ENCODE assay signal across 28 mouse cellular contexts in genomic region chr10:52033729-52034128, GRCm38 (mm10). TPM values are rescaled to one million over a fixed set of nuclear protein-coding genes. Genes with fewer than 3 reads are reported as not detected.
A peak's percentile ranks its signal among the peaks of the same experiment; 100 is the strongest.
DNase-seq lines count a peak whose midpoint lies in the region; ATAC-seq lines count a peak whose summit lies in the region.
"Had no signal": no experiment of that assay in that cellular context is flagged by ENCODE, and none has a peak within 500 bp of the region (broad histone marks: within the 10 kb centered on the region; RNA-seq: fewer than 3 reads in every experiment).

No protein-coding gene starts in this region.

- H3K4me1 ChIP-seq in forebrain, embryonic 16.5 days (replicated peaks; ENCODE audit: control insufficient read depth, insufficient read depth, low read length) = 0 out of 2 replicates have a peak, but pooled peaks cover 2% of the 10 kb centered on the region
- no peaks in the 10 kb centered on the region for H3K4me1 ChIP-seq in forebrain, embryonic 11.5 days (replicated peaks; ENCODE audit: control insufficient read depth, insufficient read depth, low read length)
- no peaks in the 10 kb centered on the region for H3K4me1 ChIP-seq in midbrain, embryonic 11.5 days (ENCODE audit: control insufficient read depth, insufficient read depth, low read length)
- H3K4me1 ChIP-seq in midbrain, embryonic 14.5 days (ENCODE audit: control insufficient read depth, insufficient read depth, low read length) = no peaks in the 10 kb centered on the region
- H3K4me1 ChIP-seq: embryonic facial prominence, embryonic 13.5 days; forebrain, embryonic 15.5 days had no signal

- no peaks in the 10 kb centered on the region for H3K36me3 ChIP-seq in forebrain, embryonic 16.5 days (ENCODE audit: control insufficient read depth, insufficient read depth)
- H3K36me3 ChIP-seq in forebrain, embryonic 11.5 days (ENCODE audit: control insufficient read depth, insufficient read depth, low read length) = no peaks in the 10 kb centered on the region
- no peaks in the 10 kb centered on the region for H3K36me3 ChIP-seq in midbrain, embryonic 11.5 days (ENCODE audit: control insufficient read depth, insufficient read depth, low read length)
- no peaks in the 10 kb centered on the region for H3K36me3 ChIP-seq in midbrain, embryonic 14.5 days (ENCODE audit: control insufficient read depth, insufficient read depth, low read length)
- H3K36me3 ChIP-seq: embryonic facial prominence, embryonic 13.5 days; embryonic facial prominence, embryonic 15.5 days; forebrain, embryonic 10.5 days; forebrain, embryonic 15.5 days; G1E had no signal

- ATAC-seq in forebrain, embryonic 16.5 days = peak; percentile 50
- ATAC-seq in forebrain, embryonic 11.5 days (replicated peaks; ENCODE audit: low FRiP score) = no peak
- no peak for ATAC-seq in midbrain, embryonic 11.5 days (ENCODE audit: low FRiP score)
- no peak for ATAC-seq in midbrain, embryonic 14.5 days (ENCODE audit: low FRiP score, low TSS enrichment)
- ATAC-seq: activated CD4-positive, CD25-positive, alpha-beta regulatory T cell, adult 4 months; CD4-positive, CD25-positive, alpha-beta regulatory T cell, adult 4 months; forebrain, embryonic 13.5 days; forebrain, embryonic 15.5 days; Patski had no signal

- H3K27me3 ChIP-seq in forebrain, embryonic 16.5 days (replicated peaks; ENCODE audit: control insufficient read depth, insufficient read depth, low read length) = peaks cover 22% of the 10 kb centered on the region
- peaks cover 19% of the 10 kb centered on the region for H3K27me3 ChIP-seq in forebrain, embryonic 11.5 days (ENCODE audit: control insufficient read depth, insufficient read depth, low read length)
- H3K27me3 ChIP-seq in midbrain, embryonic 11.5 days (ENCODE audit: control insufficient read depth, insufficient read depth, low read length) = peaks cover 18% of the 10 kb centered on the region
- peaks cover 27% of the 10 kb centered on the region for H3K27me3 ChIP-seq in midbrain, embryonic 14.5 days (ENCODE audit: control insufficient read depth, insufficient read depth, low read length)
- H3K27me3 ChIP-seq: CH12.LX had no signal

- no peaks in the 10 kb centered on the region for H3K9me3 ChIP-seq in forebrain, embryonic 16.5 days (ENCODE audit: control insufficient read depth, low read length)
- H3K9me3 ChIP-seq in forebrain, embryonic 11.5 days (ENCODE audit: control insufficient read depth, low read length) = no peaks in the 10 kb centered on the region
- H3K9me3 ChIP-seq in midbrain, embryonic 11.5 days (ENCODE audit: control insufficient read depth, low read length) = no peaks in the 10 kb centered on the region
- H3K9me3 ChIP-seq in midbrain, embryonic 14.5 days (ENCODE audit: control insufficient read depth, low read length) = no peaks in the 10 kb centered on the region
- H3K9me3 ChIP-seq: embryonic facial prominence, embryonic 13.5 days; embryonic facial prominence, embryonic 15.5 days; forebrain, embryonic 10.5 days; forebrain, embryonic 13.5 days; forebrain, embryonic 15.5 days; G1E had no signal

- no peak overlapping the region for H3K9ac ChIP-seq in forebrain, embryonic 16.5 days (replicated peaks; ENCODE audit: low read depth, low read length)
- H3K9ac ChIP-seq in forebrain, embryonic 11.5 days (ENCODE audit: low read length) = no peak overlapping the region
- no peak overlapping the region for H3K9ac ChIP-seq in midbrain, embryonic 11.5 days (ENCODE audit: low read length)
- no peak overlapping the region for H3K9ac ChIP-seq in midbrain, embryonic 14.5 days (replicated peaks; ENCODE audit: low read length)
- H3K9ac ChIP-seq: embryonic facial prominence, embryonic 13.5 days; embryonic facial prominence, embryonic 15.5 days; forebrain, embryonic 13.5 days; forebrain, embryonic 15.5 days had no signal

- DNase-seq in forebrain, embryonic 11.5 days (ENCODE audit: low spot score) = no peak
- peak; percentile 73 for DNase-seq in midbrain, embryonic 11.5 days (ENCODE audit: low spot score, missing footprints)
- no peak for DNase-seq in midbrain, embryonic 14.5 days
- no peak for DNase-seq in layer of hippocampus, postnatal 25 days (ENCODE audit: extremely low spot score in 1 of 2, low spot score in 1 of 2)
- DNase-seq: adrenal gland, adult 8-10 months; adrenal gland, postnatal 14 days; adrenal gland, postnatal 36 days; B cell, adult 2 months; cerebellum, adult 11 months; cerebellum, adult 18-20 months; cerebellum, adult 8-10 months; cerebellum, adult 9-11 months; cerebellum, postnatal 14 days; cerebellum, postnatal 36 days; embryo, embryonic 11 days had no signal

- H3K4me2 ChIP-seq in forebrain, embryonic 16.5 days (ENCODE audit: low read length) = no peak overlapping the region
- H3K4me2 ChIP-seq in forebrain, embryonic 11.5 days (ENCODE audit: low read depth, low read length, severe bottlenecking) = no peak overlapping the region
- no peak overlapping the region for H3K4me2 ChIP-seq in midbrain, embryonic 11.5 days
- H3K4me2 ChIP-seq in midbrain, embryonic 14.5 days (ENCODE audit: low read length) = no peak overlapping the region
- H3K4me2 ChIP-seq: embryonic facial prominence, embryonic 13.5 days; embryonic facial prominence, embryonic 15.5 days; forebrain, embryonic 13.5 days; forebrain, embryonic 15.5 days had no signal

- H3K27ac ChIP-seq in forebrain, embryonic 16.5 days (ENCODE audit: low read length) = no peak overlapping the region
- no peak overlapping the region for H3K27ac ChIP-seq in forebrain, embryonic 11.5 days (ENCODE audit: low read depth, low read length)
- H3K27ac ChIP-seq in midbrain, embryonic 11.5 days (ENCODE audit: low read depth, low read length) = no peak overlapping the region
- no peak overlapping the region for H3K27ac ChIP-seq in midbrain, embryonic 14.5 days (replicated peaks; ENCODE audit: low read depth, low read length)
- H3K27ac ChIP-seq: embryonic facial prominence, embryonic 13.5 days; embryonic facial prominence, embryonic 15.5 days; forebrain, embryonic 10.5 days; forebrain, embryonic 13.5 days; forebrain, embryonic 15.5 days had no signal

- no peak overlapping the region for H3K4me3 ChIP-seq in forebrain, embryonic 16.5 days (replicated peaks; ENCODE audit: low read length)
- no peak overlapping the region for H3K4me3 ChIP-seq in forebrain, embryonic 11.5 days (ENCODE audit: low read depth, low read length)
- H3K4me3 ChIP-seq in midbrain, embryonic 11.5 days (ENCODE audit: low read depth, low read length) = no peak overlapping the region
- H3K4me3 ChIP-seq in midbrain, embryonic 14.5 days (replicated peaks; ENCODE audit: low read depth, low read length) = no peak overlapping the region
- H3K4me3 ChIP-seq: embryonic facial prominence, embryonic 13.5 days; embryonic facial prominence, embryonic 15.5 days; erythroblast, embryonic 14.5 days; forebrain, embryonic 10.5 days; forebrain, embryonic 13.5 days; forebrain, embryonic 15.5 days had no signal

RNA-seq across cellular contexts. Expression of gene Vgll2, which starts 11.4 kb away (rescaled TPM):
- 0.71 TPM in 1 of 2 replicates, not detected in the other for polyA plus RNA-seq in forebrain, embryonic 16.5 days (2015; fragmentation: Nextera tagmentation; extraction: Ambion mirVana)
- polyA plus RNA-seq in forebrain, embryonic 11.5 days (2014; fragmentation: Nextera tagmentation; extraction: Ambion mirVana) = 0.64 and 1.0 TPM in 2 replicates
- 0.15 and 0.27 TPM in 2 replicates for polyA plus RNA-seq in midbrain, embryonic 11.5 days (2014; fragmentation: Nextera tagmentation; extraction: Ambion mirVana)
- not detected in 2 replicates for polyA plus RNA-seq in midbrain, embryonic 14.5 days (2014; fragmentation: Nextera tagmentation; extraction: Ambion mirVana)
- under 1 TPM in 1 of 2 experiments, not detected in 1; 0.21 TPM for total RNA-seq in layer of hippocampus, postnatal 25 days (2021)
- total RNA-seq: adrenal gland, adult 8-10 months; adrenal gland, postnatal 14 days; adrenal gland, postnatal 36 days; CH12.LX; common myeloid progenitor, adult 5-6 weeks; G1E had no signal
- polyA plus RNA-seq: activated CD4-positive, CD25-positive, alpha-beta regulatory T cell, adult 4 months; CD4-positive, CD25-positive, alpha-beta regulatory T cell, adult 4 months; erythroblast, embryonic 14.5 days; G1E; Patski had no signal
